Mouse (Mus musculus) CH12.LX (cell line): ENCODE measurements around the gene Cd8b1. TPM values are rescaled to one million over a fixed set of nuclear protein-coding genes. Genes with fewer than 3 reads are reported as not detected.
"Not testable (repeated sequence)": the region's sequence is repeated elsewhere in the genome, so short reads cannot be mapped to it uniquely, and the experiment has no call there.

Experiments
- DNase-seq: peaks from one replicate; pipeline ENCODE4 v3.0.0-alpha.2; 2013; ENCODE audit errors: extremely low read depth
- H3K27ac ChIP-seq: 2 replicates; pipeline ENCODE4 v1.5.1; 2012; ENCODE audit warnings: low read depth, mild to moderate bottlenecking, control low read depth, moderate library complexity; ENCODE audit not compliant: insufficient read depth
- H3K27me3 ChIP-seq: replicated peaks from 2 replicates; pipeline ENCODE3; 2012; ENCODE audit warnings: inconsistent platforms
- H3K36me3 ChIP-seq, 2 experiments: replicated peaks in 1 of 2; 2 replicates each; pipeline versions ENCODE3 to v1.6.1; 2012; ENCODE audit warnings: inconsistent platforms in 1 of 2, low read length in 1 of 2, mild to moderate bottlenecking in 1 of 2, mixed read lengths in 1 of 2, moderate library complexity in 1 of 2; ENCODE audit not compliant: control insufficient read depth in 1 of 2, insufficient read depth in 1 of 2
- H3K4me1 ChIP-seq, 2 experiments: 2 replicates each; pipeline ENCODE4 v1.6.1; 2012; ENCODE audit warnings: inconsistent platforms in 1 of 2, moderate library complexity in 1 of 2; ENCODE audit not compliant: insufficient read depth in 2 of 2, control insufficient read depth in 1 of 2
- H3K4me2 ChIP-seq: 2 replicates; pipeline ENCODE4 v1.6.1; 2012; ENCODE audit warnings: low read depth, mild to moderate bottlenecking, control low read depth; ENCODE audit not compliant: poor library complexity, insufficient read depth, severe bottlenecking
- H3K4me3 ChIP-seq, 3 experiments: fragments of 150-350 bp in 1 of 3; sonication (generic) in 1 of 3; replicated peaks in 1 of 3; 2 replicates each; pipeline versions ENCODE3 to v1.5.1; 2011 to 2012; ENCODE audit warnings: low read depth in 2 of 3, low read length in 2 of 3, mild to moderate bottlenecking in 2 of 3, moderate library complexity in 2 of 3, control low read depth in 1 of 3, improper control_type of control experiment in 1 of 3, inconsistent platforms in 1 of 3, mixed read lengths in 1 of 3; ENCODE audit not compliant: poor library complexity in 1 of 3
- H3K79me2 ChIP-seq: replicated peaks from 2 replicates; pipeline ENCODE4 v1.6.1; 2012; ENCODE audit warnings: mild to moderate bottlenecking, moderate library complexity; ENCODE audit not compliant: control insufficient read depth, poor library complexity, insufficient read depth, severe bottlenecking; ENCODE audit errors: extremely low read depth
- H3K9ac ChIP-seq: 2 replicates; pipeline ENCODE4 v1.6.1; 2012; ENCODE audit warnings: low read depth, mild to moderate bottlenecking, control low read depth, moderate library complexity; ENCODE audit not compliant: insufficient read depth
- H3K9me3 ChIP-seq: replicated peaks from 2 replicates; pipeline ENCODE3; 2012; ENCODE audit warnings: low read length, inconsistent platforms, mixed read lengths
- ELF1 ChIP-seq: IDR thresholded peaks from 2 replicates; pipeline ENCODE4 v1.6.1; 2014; ENCODE audit warnings: low read depth, mild to moderate bottlenecking, inconsistent platforms, low read length, improper control_type of control experiment
- JUN ChIP-seq: IDR thresholded peaks from 2 replicates; pipeline ENCODE4 v1.6.1; 2011; ENCODE audit warnings: low read depth, mild to moderate bottlenecking, low read length, improper control_type of control experiment, moderate library complexity; ENCODE audit not compliant: insufficient read depth
- JUND ChIP-seq: conservative IDR thresholded peaks from 2 replicates; pipeline ENCODE4 v1.6.1; 2011; ENCODE audit warnings: low read depth, low read length, improper control_type of control experiment
- MAFK ChIP-seq: IDR thresholded peaks from 2 replicates; pipeline ENCODE4 v1.6.1; 2011; ENCODE audit warnings: low read length, improper control_type of control experiment; ENCODE audit not compliant: insufficient replicate concordance
- MAX ChIP-seq: IDR thresholded peaks from 2 replicates; pipeline ENCODE4 v1.6.1; 2011; ENCODE audit warnings: low read length, improper control_type of control experiment
- MAZ ChIP-seq: IDR thresholded peaks from 2 replicates; pipeline ENCODE4 v1.6.1; 2012; ENCODE audit warnings: low read depth, mild to moderate bottlenecking, inconsistent platforms, low read length, improper control_type of control experiment, moderate library complexity
- MYC ChIP-seq: IDR thresholded peaks from 2 replicates; pipeline ENCODE4 v1.6.1; 2011; ENCODE audit warnings: low read depth, mild to moderate bottlenecking, improper control_type of control experiment, low read length
- NRF1 ChIP-seq: IDR thresholded peaks from 2 replicates; pipeline ENCODE4 v1.6.1; 2014; ENCODE audit warnings: low read depth, mild to moderate bottlenecking, inconsistent platforms, low read length, improper control_type of control experiment, moderate library complexity
- PAX5 ChIP-seq: IDR thresholded peaks from 2 replicates; pipeline ENCODE4 v1.6.1; 2012; ENCODE audit warnings: low read length, inconsistent platforms, mixed read lengths
- POLR2A ChIP-seq: IDR thresholded peaks from 2 replicates; pipeline ENCODE4 v1.6.1; 2011; ENCODE audit warnings: low read depth, mild to moderate bottlenecking, improper control_type of control experiment, low read length
- POLR2AphosphoS2 ChIP-seq: IDR thresholded peaks from 2 replicates; pipeline ENCODE4 v1.6.1; 2011; ENCODE audit warnings: low read depth, low read length, improper control_type of control experiment
- RCOR1 ChIP-seq: conservative IDR thresholded peaks from 2 replicates; pipeline ENCODE4 v1.6.1; 2012; ENCODE audit warnings: low read depth, mild to moderate bottlenecking, inconsistent platforms, low read length, improper control_type of control experiment
- SMC3 ChIP-seq: IDR thresholded peaks from 2 replicates; pipeline ENCODE4 v1.6.1; 2011; ENCODE audit warnings: low read depth, low read length, improper control_type of control experiment
- TBP ChIP-seq: conservative IDR thresholded peaks from 2 replicates; pipeline ENCODE4 v1.6.1; 2011; ENCODE audit warnings: low read depth, low read length, improper control_type of control experiment
- USF1 ChIP-seq: IDR thresholded peaks from 2 replicates; pipeline ENCODE4 v1.6.1; 2014; ENCODE audit warnings: low read depth, mild to moderate bottlenecking, inconsistent platforms, low read length, improper control_type of control experiment
- ZKSCAN1 ChIP-seq: IDR thresholded peaks from 2 replicates; pipeline ENCODE4 v1.6.1; 2012; ENCODE audit warnings: low read depth, inconsistent platforms, low read length, improper control_type of control experiment, borderline replicate concordance
- dilution Hi-C: fragments of 300-500 bp; cut with MboI; formaldehyde crosslinking; loops from 2 replicates; pipeline ENCODE4 v1.14.3; 2020; ENCODE audit warnings: low sequenced_read_pairs; ENCODE audit not compliant: extremely low pct_unique_long_range_greater_than_20kb, extremely low pct_ligation_motif_present
- in situ Hi-C: fragments of 300-500 bp; cut with MboI; formaldehyde crosslinking; loops from 3 replicates; pipeline ENCODE4 v1.14.3; 2019; ENCODE audit warnings: low sequenced_read_pairs, low pct_ligation_motif_present, low pct_unique_long_range_greater_than_20kb, mixed read lengths
- polyA plus RNA-seq: library from polyadenylated mRNA; unstranded; fragments of >175 nt; gene quantifications from 2 replicates; pipeline ENCODE4 v1.2.1, GENCODE M21; 2012; ENCODE audit warnings: low read depth; ENCODE audit not compliant: insufficient read length
- total RNA-seq, 2 experiments: library from RNA; depleted of rRNA; stranded (reverse); fragments of 300-350 nt in 1 of 2; fragments of >200 nt in 1 of 2; gene quantifications; 2 replicates each; pipeline ENCODE4 v1.2.3; 2012 to 2014

Gene Cd8b1
- total and polyA plus RNA-seq, 3 experiments = 0.25 to 0.51 (median 0.30) TPM

- in situ Hi-C loops = no loop called here
- Histone ChIP-seq H3K79me2 (no peaks in the 10 kb centered on the region), H3K9me3 (no peaks in the 10 kb centered on the region)
- no peak for TF ChIP-seq POLR2AphosphoS2
- no peak for TF ChIP-seq ELF1
- no peak for TF ChIP-seq TBP
- TF ChIP-seq, all 38 proteins: peak for 0
- no peak overlapping the region for H3K4me2 ChIP-seq
- H3K4me3 ChIP-seq = no peak overlapping the region
- no peak overlapping the region for H3K9ac ChIP-seq
- dilution Hi-C loops = no loop called here
- no peaks in the 10 kb centered on the region for H3K4me1 ChIP-seq
- no peak overlapping the region for H3K27ac ChIP-seq
- H3K27me3 ChIP-seq = no peaks in the 10 kb centered on the region
- H3K36me3 ChIP-seq = no peaks in the 10 kb centered on the region
- no peak for DNase-seq
Measured at GRCm38 (mm10) chr6:71329881-71330280, 7.3 kb downstream of the Cd8b1 start.

- in situ Hi-C loops = no loop called here
- no peaks in the 10 kb centered on the region for H3K9me3 ChIP-seq
Measured at GRCm38 (mm10) chr6:71330486-71330885, 7.9 kb downstream of the Cd8b1 start.

GRCm38 (mm10) chr6:71331491-71331890 is 8.9 kb downstream of the Cd8b1 start:
- dilution Hi-C loops, H3K27me3 ChIP-seq, DNase-seq, H3K4me2 ChIP-seq, in situ Hi-C loops, H3K79me2 ChIP-seq, H3K4me3 ChIP-seq, H3K27ac ChIP-seq, H3K9me3 ChIP-seq, H3K36me3 ChIP-seq, H3K4me1 ChIP-seq, H3K9ac ChIP-seq: not testable (repeated sequence)

More at GRCm38 (mm10) chr6:71330486-71330885, 7.9 kb downstream of the Cd8b1 start:
- Histone ChIP-seq H3K4me2 (no peak overlapping the region), H3K9ac (no peak overlapping the region), H3K27ac (no peak overlapping the region), H3K4me1 (no peaks in the 10 kb centered on the region), H3K4me3 (no peak overlapping the region), H3K79me2 (no peaks in the 10 kb centered on the region), H3K27me3 (no peaks in the 10 kb centered on the region), H3K36me3 (no peaks in the 10 kb centered on the region)
- dilution Hi-C loops = no loop called here
- DNase-seq = no peak
- TF ChIP-seq MAX = no peak
- TF ChIP-seq NRF1 = no peak
- no peak for TF ChIP-seq USF1
- TF ChIP-seq JUND = no peak
- TF ChIP-seq PAX5 = no peak
- TF ChIP-seq MAZ = no peak
- no peak for TF ChIP-seq ZKSCAN1
- TF ChIP-seq POLR2A = no peak
- TF ChIP-seq SMC3 = no peak
- TF ChIP-seq RCOR1 = no peak
- no peak for TF ChIP-seq ELF1
- TF ChIP-seq MAFK = no peak
- no peak for TF ChIP-seq JUN
- TF ChIP-seq MYC = no peak
